Mouse (Mus musculus) cerebellum, adult 2 months (tissue): ENCODE measurements around the gene Atoh7.

Experiments used
- CTCF ChIP-seq: fragments of 200-500 bp; IDR thresholded peaks from 2 replicates; pipeline ENCODE4 v1.5.1; 2011; ENCODE audit warnings: low read depth, mild to moderate bottlenecking, control low read depth, low read length, moderate library complexity, borderline replicate concordance; ENCODE audit not compliant: insufficient read depth
- POLR2A ChIP-seq: fragments of 200-500 bp; IDR thresholded peaks from 2 replicates; pipeline ENCODE4 v1.6.1; 2011; ENCODE audit warnings: low read length, control low read depth, borderline replicate concordance; ENCODE audit not compliant: insufficient read depth

DNA sequence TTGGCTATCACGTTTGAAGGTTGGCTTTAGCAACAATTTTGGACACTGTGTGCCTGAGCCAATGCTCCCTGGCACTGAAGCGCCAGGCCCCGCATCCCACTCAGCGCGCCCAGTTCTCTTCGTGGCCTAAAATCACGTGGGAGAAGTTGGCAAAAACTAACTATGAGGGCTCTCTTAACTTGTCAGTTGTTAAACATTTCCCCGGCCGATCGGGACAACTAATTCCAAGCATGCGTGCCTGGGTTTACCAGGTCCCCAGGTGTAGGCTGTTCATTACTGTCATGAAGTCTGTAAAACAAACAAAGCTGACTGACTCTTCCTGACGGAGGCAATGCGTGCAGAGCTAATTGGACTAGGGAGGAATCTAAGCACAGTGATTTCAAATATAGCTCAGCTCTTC is 43.2 kb downstream of the Atoh7 start:
- TF ChIP-seq CTCF (no peak), POLR2A (no peak)
